Mouse (Mus musculus): ENCODE measurements at regions not wholly inside any gene's neighbourhood (a gene's known extent, or its start where the extent isn't known, plus 50 kb on each side); places are given as distances from the start of the nearest gene placed in this dataset.

DNA sequence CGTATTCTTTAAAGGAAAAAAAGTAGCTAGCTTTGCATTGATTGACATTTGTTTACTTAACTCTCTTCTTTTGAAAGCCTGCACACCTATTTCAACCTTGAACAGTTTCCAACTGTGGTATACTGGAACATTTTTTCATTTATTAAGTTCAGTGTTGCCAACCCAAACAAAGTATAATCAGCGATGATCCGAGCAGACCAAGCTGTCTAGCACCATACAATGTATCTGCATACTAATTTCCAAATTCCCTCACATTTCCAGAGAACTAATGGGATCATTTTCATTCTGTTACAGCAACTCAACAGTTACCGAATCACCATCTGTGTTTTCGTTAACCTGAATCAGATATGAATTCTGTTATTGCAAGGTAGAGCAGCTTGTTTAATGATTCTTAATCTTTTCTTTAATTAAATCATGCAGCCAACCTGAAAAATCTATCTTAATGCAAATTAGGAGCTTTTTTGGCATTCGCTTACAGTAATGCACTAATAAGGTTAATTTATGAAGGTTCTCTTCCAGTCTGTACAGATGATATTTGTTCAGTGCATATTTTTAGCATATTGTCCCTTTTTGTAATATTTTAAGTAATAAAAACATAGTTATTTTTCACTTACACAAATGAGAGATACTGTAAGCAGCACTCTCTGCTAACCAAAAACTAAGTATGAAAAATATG, 719.5 kb upstream of the Zeb2 start:
- TF ChIP-seq CTCF (IDR thresholded peaks at IDR 0.05) (no peak), EP300 (IDR thresholded peaks at IDR 0.05) (no peak)

All from lung, postnatal 0 days (tissue).